Mouse (Mus musculus) right cerebral cortex, postnatal 25 days (tissue): Measurements from ENCODE around the gene Foxj2.

ENCODE experiments used
- DNase-seq: peaks from one replicate; pipeline ENCODE4 v3.0.0; 2022

The Foxj2 gene

DNA sequence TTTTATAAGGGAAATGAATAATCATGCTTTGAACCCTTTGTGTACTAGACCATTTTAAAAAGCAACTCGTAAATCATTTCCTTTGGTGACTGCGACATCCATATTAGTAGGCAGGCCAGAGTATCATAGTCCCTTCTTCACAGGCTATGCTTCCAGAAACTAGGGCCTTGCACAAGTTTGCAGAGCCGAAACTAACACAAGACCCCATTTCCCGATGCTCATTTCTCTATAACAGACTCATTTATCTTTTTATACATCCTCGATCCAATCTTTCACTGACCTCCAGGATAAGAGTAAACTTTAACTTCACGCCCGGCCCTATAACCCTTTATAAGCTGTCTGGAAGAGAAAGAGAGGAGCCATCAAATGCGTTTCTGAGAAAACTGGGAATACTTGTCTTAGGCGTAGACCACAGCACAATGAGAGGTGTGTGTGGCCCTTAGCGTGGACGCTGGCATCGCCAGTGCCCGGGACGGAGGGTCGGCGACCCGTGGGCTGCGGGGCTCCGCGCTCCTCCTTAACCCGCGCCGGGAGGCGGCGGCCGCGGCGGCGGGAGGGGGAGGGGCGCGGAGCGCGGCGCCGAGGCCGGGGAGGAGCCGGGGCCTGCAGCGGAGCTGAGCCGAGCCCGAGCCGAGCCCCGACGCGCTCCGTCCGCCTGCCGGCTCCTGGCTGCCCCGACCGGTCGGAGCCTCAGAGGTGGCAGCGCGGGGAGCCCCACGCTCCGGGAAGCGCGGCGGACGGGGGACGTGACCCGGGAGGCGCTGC, at the start of gene Foxj2:
TSS of gene Foxj2 (plus strand) at position 609 of the 765 bp plus-strand sequence.
- peak; percentile 73 for DNase-seq

GRCm38 (mm10) chr6:122770760-122771315, 48.9 kb upstream of the Foxj2 start:
- no peak for DNase-seq

DNA sequence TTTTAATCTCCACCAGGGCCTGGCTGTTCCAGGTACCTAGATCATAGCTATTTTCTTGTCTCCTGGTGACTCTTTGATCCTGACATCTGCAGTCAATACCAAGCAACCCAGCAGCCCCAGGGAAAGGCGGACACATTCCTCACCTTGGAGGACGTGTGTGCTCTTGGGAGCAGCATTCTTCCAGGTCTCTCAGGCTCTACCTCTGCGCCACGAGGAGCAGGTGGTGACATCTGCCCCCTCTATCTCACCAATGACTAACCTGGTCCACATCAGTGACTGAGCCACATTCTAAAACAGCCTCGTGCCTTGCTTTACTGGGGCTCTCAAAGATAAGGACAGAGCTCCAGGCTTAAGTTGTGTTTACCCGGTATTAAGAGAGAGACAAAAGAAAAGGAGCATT, 47.0 kb upstream of the Foxj2 start:
- no peak for DNase-seq

- DNase-seq = no peak
Observed at GRCm38 (mm10) chr6:122774345-122774744, 45.4 kb upstream of the Foxj2 start.

GRCm38 (mm10) chr6:122776040-122776439, 43.7 kb upstream of the Foxj2 start:
- no peak for DNase-seq

DNA sequence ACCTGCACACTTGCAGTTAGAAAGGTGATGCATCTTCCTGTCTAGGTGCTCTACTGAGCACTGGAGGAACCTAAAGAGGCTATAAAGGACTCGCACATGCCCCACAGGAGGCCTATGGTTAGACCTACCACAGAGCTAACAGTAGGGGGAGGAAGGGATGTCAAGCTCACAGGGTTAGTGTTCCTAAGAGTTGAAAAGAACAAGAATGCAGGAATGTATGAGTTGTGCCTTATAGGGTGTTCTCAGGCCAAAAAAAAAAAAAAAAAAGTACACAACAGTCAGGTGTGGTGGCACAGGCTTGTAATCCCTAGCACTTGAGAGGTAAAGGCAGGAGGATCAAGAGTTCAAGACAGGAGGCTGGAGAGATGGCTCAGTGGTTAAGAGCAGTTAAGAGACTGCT, 39.8 kb upstream of the Foxj2 start:
- DNase-seq = no peak

- no peak for DNase-seq
Observed at GRCm38 (mm10) chr6:122781167-122781566, 38.5 kb upstream of the Foxj2 start.

GRCm38 (mm10) chr6:122782164-122782563, 37.5 kb upstream of the Foxj2 start:
- no peak for DNase-seq

DNA sequence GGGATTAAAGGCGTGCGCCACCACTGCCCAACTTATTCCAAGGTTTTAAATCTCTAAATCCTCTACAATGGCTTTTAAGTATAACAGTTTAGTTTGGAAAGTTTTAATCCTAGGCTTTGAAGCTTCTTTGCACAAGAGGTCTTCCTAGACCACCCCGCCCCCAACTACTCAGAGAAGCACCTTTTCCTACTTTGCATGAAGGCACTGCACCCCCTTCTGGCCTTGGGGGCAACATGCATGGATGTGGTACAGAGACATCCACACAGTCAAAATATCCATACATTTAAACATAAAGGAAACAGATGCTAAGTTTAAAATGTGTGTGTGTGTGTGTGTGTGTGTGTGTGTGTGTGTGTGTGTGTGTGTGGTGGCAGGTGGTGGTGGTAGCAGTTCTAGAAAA, 34.8 kb upstream of the Foxj2 start:
- no peak for DNase-seq

DNA sequence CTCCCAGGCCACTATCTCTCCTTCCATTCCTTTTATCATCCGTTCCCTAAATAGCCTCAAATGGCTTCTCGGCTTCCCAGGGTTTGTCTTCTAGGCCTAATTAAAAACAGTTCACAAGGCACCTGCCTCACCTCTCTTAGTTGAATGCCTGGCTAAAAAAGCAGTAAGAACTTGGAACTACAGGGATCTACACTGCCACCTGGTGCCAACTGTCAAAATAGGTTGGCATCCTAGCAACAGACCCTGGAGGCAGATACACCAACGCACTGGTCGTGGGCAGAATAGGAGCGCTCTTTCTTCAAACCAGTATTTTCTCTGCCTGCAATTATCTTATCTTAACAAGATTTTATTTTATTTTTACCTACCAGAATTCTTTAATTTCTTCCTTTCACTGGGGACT, 33.4 kb upstream of the Foxj2 start:
- DNase-seq = peak; percentile 80

GRCm38 (mm10) chr6:122795254-122795935, 24.3 kb upstream of the Foxj2 start:
- DNase-seq = no peak

- DNase-seq = peak; percentile 50
Observed at GRCm38 (mm10) chr6:122800640-122801300, 18.9 kb upstream of the Foxj2 start.

DNA sequence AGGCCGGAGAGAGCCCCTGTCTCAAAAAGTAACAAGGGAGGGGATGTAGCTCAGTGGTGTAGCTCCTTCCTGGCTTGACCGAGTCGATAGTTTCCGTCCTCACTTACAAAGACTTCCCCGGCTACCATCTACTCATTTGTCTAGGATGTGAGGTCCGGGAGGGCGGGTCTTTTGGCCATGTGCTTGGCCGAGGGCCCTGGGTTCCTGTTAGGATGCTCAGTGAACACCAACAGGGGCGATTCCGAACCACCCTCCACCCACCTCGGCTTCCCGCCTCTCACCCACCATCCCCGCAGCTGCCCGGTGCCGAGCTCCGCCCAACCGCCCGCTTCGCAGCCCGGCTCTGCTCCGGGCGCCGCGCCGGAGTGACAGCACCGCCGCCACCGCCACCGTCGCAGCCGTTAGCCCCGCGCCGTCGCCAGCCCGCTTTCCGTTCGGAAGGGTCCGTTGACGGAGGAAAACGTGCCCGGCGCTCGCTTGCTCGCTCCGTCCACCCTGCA, 18.4 kb upstream of the Foxj2 start, which contains the start of gene Slc2a3:
TSS of gene Slc2a3 (minus strand) at position 340 of the 500 bp plus-strand sequence.
- DNase-seq = peak; percentile 79

- no peak for DNase-seq
Observed at GRCm38 (mm10) chr6:122801801-122802514, 17.8 kb upstream of the Foxj2 start.

GRCm38 (mm10) chr6:122804418-122804817, 15.3 kb upstream of the Foxj2 start:
- peak; percentile 68 for DNase-seq

DNA sequence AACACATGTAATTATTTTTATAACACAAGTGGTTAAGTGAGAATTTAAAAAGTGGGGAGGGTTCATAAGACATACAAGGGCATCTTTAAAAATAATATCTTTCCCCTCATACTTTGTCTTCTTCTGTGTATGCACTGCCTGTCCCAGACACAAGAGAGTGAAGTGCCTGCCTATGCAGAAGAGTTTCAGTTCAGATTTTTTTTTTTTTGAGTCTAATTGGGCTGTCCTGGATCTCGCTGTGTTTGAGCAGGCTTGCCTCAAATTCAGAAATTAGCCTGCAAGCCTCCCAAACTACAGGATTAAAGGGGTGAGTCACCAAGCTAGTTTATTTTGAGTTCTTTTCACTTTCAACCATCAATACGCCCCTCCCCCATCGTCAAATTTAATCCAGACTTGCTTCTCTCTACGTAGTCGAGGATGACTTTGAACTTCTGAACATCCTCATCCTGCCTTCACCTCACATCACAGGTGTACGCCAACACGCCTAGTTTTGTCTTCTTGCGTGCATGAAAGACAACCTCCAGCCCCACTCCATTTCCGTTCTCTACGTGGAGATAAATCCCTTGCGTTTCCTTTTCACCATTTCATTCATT, 9.6 kb upstream of the Foxj2 start:
- DNase-seq = no peak

DNA sequence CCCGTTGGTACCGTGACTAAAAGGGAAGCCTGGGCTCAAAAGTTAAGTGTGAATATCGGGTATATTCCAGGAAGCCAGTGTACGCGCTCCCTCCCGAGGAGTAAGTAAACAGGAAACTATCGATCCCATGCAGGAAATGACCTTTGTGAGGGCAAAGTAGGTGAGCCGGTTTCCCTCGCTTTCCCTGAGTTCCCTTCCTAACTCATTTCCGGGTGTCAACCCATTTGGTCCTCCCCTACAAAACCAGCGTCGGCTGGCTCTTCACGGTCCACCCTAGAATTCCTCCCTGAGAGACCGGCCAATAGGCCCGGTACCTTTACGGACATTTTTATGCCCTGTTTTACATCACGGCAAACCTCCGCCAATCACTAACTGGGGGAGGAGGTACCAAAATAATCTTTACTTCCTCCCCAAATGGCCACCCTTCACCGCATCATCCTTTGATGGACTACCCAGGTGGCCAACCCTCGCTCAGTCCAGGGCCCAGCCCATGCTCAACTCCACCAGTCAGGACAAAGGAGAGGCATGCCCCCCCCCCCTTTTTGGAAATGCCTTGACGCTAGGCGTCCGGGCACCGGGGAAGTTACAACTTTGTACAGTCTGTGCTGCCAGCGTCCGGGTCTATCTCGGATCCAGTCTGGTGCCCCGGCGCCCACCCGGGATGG, 9.0 kb upstream of the Foxj2 start:
- DNase-seq = peak; percentile 98

DNA sequence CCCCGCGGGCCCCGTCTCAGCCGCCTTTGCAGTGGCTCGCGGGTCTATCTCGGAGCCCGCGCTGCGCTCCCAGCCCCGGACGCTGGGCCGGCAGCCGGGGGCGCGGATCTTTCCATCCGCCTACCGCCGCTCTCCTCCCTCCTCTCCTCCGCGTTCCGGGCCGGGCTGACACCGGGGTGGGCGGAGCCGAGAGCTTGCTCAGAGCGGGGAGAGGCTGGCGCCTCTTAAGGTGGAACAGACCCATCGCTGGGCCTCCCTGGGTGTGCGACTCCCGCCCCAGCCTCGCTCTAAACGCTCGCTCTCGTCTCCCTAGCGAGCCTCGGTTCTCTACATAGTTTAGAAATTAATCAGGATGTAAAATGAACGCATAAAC, 8.4 kb upstream of the Foxj2 start:
- DNase-seq = peak; percentile 93

DNA sequence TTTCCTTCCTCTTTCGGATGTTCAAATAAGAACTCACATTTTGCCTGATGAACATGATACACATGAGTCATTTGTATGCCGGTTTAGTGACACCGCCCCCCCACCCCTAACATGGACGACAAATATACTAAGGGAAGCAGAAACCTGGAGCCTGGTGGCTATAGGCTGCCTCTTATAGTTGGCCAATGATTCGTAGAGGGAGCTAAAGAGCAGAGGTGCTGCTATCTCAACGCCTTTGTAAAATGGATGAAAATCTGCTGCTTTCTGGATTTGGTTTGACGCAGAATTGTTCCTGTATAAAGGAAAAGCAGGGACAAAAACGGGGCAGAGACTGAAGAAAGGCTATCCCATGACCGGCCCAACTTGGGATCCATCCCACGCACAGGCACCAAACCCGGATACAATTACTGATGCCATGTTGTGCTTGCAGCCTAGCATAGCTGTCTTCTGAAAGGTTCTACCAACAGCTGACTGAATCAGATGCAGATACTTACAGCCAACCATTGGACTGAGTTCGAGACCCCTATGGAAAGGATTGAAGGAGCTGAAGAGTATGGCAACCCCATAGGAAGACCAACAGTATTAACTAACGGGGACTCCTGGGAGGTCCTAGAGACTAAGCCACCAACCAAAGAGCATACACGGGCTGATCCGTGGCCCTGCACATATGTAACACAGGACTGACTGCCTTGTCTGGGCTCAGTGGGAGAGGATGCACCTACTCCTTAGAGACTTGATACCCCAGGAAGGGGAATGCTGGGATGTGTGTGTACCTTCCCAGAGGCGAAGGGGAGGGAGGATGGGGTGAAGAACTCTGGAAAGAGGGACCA, 7.7 kb upstream of the Foxj2 start:
- DNase-seq = no peak

- DNase-seq = no peak
Observed at GRCm38 (mm10) chr6:122812716-122813115, 7.0 kb upstream of the Foxj2 start.

DNA sequence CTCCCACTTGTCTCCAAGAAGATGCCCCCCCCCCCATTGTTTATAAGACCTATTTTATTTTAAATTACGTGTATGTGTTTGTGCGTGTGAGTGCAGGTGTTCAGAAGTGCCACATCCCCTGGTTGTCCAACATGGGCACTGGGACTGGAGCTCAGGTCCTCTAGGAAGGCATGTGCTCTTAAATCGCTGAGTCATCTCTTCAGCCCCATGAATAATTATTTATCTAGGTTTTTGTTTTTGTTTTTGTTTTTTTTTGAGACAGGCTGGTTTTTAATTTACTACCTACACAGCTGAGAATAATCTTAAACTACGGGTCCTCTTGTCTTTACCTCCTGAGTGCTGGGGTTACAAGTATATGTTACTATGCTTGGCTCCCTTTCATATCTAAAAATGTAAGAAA, 6.1 kb upstream of the Foxj2 start:
- DNase-seq = no peak
